Mouse (Mus musculus): ENCODE measurements around the gene Fam189a2.

Fam189a2 gene

DNA sequence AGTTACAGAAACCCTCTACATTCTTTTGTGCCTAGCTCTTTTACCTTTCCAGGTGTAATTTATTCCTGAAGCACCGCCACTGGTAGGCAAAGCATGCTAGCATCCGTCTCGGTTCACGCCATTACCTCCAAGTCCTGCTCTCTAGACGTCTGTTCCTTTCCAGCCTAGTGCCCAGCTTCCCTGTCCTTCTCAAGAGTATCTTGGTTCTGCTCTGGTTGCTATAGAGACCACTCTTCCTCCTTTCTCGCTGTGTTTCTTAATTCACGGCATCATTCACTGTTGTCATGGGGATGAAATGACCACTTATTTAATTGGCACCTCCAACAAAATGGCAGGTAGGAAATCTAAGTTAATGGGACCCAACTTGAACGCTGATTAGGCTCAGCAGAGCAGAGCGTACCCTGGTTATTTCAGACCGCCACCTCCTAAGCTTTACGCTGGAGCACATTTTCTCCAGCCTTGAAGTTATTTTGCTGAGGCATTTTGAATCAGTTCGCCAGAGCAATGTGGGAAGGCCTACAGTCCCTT lies 89.3 kb downstream of the Fam189a2 start:
- no peak for DNase-seq (ENCODE audit: low spot score)

DNA sequence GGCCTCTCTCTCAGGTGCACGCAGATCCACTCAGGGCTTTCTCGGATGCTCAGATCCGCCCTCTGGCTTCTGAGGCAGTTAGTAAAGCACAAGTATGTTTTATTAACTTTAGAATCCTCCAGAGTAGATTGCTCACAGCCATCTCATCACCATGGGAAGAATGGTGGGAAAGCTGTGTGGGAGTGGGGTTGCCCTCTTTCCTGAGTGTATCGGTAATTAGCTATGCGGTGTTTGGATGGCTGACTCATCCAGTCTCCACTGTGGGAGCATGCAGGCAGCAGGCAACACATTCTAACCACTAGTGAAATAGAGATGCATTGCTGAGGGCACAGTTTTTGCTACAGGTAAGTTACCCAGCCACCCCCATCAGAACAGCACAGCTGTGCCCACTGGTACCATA lies 100.0 kb downstream of the Fam189a2 start:
- no peak for DNase-seq (ENCODE audit: low spot score)

DNA sequence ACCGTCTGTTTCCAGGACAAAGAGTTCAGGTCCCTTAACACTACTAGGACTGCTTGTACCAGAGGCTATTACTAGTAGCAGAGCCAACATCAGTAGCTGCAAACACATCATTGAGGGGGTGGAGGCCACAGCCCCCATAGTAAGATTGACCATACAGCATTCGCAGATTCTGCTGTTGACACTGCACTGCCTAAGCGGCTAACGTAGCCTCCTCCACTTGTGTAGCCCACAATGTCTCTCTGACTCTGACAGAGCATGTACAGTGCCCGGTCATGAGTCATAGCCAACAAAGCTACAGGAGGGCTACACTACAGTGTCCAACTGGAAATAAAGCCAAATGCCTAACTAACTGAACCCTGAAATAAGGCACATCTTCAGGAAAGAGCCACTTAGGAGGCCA lies 105.3 kb downstream of the Fam189a2 start:
- no peak for DNase-seq (ENCODE audit: low spot score)

DNA sequence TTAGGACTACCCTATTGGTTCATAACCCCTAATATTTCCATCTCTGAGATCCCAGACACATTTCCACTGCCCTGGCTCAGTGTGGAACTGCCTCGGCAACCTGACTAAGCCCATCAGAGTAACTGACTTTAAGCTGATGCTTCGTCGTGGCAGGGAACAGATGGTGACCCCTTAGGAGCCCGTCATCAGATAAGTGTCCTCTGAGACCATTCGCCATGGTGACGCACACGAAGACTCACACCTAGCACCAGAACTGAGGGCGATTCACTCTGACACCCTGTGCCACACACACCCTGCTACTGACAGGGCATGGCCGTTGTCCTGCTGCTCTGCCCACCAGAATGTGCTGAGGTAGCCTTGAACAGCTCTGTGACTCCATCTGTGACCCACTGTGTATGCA lies 106.0 kb downstream of the Fam189a2 start:
- no peak for DNase-seq (ENCODE audit: low spot score)

DNA sequence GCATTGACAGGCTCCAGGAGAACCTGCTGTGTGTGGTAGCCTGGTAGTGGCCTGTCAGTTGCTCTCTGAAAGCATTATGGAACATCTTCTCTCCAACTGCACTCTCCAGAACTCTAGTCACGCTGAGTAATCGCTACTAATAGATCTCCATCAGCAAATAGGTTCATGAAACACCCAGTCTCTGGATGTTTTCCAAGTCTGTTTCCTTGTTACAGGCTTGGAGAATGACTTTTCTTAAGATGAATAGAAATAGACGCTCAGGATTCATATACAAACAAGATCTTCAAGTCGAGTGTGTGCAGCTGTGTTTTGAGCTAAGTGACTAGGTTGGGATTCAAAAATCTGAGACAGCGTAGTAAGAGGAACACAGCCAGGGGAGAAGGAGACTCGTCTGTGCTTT lies 106.8 kb downstream of the Fam189a2 start:
- DNase-seq (ENCODE audit: low spot score) = no peak

Data from ovary, postnatal 10 days (tissue).